Mouse (Mus musculus) embryonic fibroblast, embryonic 13.5 days (primary cell): ENCODE measurements around the gene Psip1. TPM values are rescaled to one million over a fixed set of nuclear protein-coding genes. Genes with fewer than 3 reads are reported as not detected.
"Not testable (repeated sequence)": the region's sequence is repeated elsewhere in the genome, so short reads cannot be mapped to it uniquely, and the experiment has no call there.

Experiments
- H3K27ac ChIP-seq: 2 replicates; pipeline ENCODE4 v1.5.1; 2012; ENCODE audit warnings: low read length, control low read depth, inconsistent platforms; ENCODE audit not compliant: insufficient read depth
- H3K4me1 ChIP-seq: 2 replicates; pipeline ENCODE4 v1.6.1; 2011; ENCODE audit warnings: low read length; ENCODE audit not compliant: control insufficient read depth, insufficient read depth
- H3K4me3 ChIP-seq: 2 replicates; pipeline ENCODE4 v1.5.1; 2011; ENCODE audit warnings: mild to moderate bottlenecking, control low read depth, low read length; ENCODE audit not compliant: insufficient read depth
- CTCF ChIP-seq: IDR thresholded peaks from 2 replicates; pipeline ENCODE4 v1.5.1; 2011; ENCODE audit warnings: mild to moderate bottlenecking, control low read depth, low read length, moderate library complexity, borderline replicate concordance; ENCODE audit not compliant: insufficient read depth
- POLR2A ChIP-seq: IDR thresholded peaks from 2 replicates; pipeline ENCODE4 v1.6.1; 2011; ENCODE audit warnings: low read depth, mild to moderate bottlenecking, control low read depth, low read length, moderate library complexity
- polyA plus RNA-seq: library from polyadenylated mRNA; stranded (reverse); fragments of >200 nt; gene quantifications from 2 replicates; pipeline ENCODE4 v1.2.4, GENCODE M21; 2011; ENCODE audit warnings: low read depth; ENCODE audit not compliant: missing spikeins, insufficient read length

Psip1 gene
- polyA plus RNA-seq, 1 experiment: 180 TPM

GRCm38 (mm10) chr4:83511083-83511482 lies 24.8 kb upstream of the Psip1 start:
- no peak overlapping the region for H3K27ac ChIP-seq
- H3K4me1 ChIP-seq: no peaks in the 10 kb centered on the region
- H3K4me3 ChIP-seq: no peak overlapping the region
- TF ChIP-seq POLR2A: no peak
- TF ChIP-seq CTCF: no peak

DNA sequence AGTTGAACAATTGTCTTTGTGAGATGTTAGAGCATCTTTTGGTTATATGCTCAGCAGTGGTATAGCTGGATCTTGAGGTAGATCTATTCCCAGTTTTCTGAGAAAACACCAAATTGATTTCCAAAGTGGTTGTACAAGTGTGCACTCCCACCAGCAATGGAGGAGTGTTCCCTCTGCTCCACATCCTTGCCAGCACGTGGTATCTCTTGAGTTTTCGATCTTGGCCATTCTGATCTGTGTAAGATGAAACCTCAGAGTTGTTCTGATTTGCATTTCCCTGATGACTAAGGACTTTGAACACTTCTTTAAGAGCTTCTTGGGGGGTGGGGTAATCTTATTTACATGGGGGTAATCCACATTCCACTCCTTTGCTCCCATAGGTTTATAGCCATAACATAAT lies 23.3 kb upstream of the Psip1 start:
- Histone ChIP-seq H3K27ac (no peak overlapping the region), H3K4me1 (no peaks in the 10 kb centered on the region), H3K4me3 (no peak overlapping the region)
- TF ChIP-seq POLR2A: no peak
- no peak for TF ChIP-seq CTCF

DNA sequence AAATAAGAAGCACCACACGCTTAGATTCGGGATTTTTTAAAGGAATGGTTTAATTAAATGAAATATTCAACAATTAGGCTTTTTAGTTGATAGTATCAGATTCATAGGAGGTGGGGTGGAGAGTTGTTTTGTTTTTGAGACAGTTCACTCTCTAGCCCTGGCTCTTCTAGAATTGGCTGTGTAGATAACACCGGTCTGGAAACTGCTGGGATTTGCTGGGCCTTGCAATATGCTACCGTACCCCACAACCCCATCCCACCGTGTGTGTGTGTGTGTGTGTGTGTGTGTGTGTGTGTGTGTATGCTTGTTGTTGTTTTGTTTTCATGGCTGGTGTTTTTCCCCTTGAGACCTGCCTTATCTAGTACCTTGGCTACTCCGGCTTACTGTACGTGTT lies 14.8 kb upstream of the Psip1 start:
- H3K4me3 ChIP-seq: no peak overlapping the region
- TF ChIP-seq POLR2A (no peak), CTCF (no peak)
- no peaks in the 10 kb centered on the region for H3K4me1 ChIP-seq
- H3K27ac ChIP-seq: no peak overlapping the region

DNA sequence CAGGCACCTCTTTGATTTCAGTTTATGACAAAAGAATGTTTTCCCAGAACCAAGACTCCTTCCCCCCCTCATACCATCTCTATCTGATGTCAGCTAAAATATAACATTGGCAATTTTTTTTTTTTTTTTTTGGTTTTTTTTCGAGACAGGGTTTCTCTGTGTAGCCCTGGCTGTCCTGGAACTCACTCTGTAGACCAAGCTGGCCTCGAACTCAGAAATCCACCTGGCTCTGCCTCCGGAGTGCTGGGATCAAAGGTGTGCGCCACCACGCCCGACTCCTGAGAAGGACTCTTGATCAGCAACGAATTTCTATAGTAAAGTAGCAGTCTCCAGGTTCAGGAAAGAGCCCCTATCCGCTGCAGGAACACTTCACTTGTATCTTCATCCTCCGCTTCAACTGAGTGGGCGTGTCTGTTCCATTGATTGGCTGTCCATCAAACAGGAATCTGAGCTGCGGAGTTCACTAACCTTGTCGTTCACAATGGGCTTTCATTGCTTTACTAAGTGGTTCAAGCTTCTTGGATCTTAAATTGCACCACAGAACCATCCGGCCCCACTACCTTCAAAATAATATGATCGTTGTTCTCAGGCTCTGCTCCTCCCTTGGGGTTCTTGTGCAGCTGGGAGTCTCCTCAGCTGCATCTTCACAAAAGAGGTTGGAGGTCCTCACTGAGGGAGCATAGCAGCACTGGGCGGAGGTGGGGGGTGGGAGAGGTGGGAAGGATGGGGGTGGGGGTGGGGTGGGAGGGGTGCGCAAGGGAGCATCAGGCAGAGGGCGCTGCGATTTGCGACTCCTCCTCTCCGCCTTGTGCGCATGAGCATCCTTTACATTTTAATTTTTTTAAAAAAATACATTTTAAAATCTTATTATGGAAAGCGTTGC lies 14.1 kb upstream of the Psip1 start:
- Histone ChIP-seq H3K4me1 (no peaks in the 10 kb centered on the region), H3K4me3 (no peak overlapping the region), H3K27ac (no peak overlapping the region)
- TF ChIP-seq POLR2A (no peak), CTCF (peak; percentile 17; the same call in 1 of the 2 replicates)

DNA sequence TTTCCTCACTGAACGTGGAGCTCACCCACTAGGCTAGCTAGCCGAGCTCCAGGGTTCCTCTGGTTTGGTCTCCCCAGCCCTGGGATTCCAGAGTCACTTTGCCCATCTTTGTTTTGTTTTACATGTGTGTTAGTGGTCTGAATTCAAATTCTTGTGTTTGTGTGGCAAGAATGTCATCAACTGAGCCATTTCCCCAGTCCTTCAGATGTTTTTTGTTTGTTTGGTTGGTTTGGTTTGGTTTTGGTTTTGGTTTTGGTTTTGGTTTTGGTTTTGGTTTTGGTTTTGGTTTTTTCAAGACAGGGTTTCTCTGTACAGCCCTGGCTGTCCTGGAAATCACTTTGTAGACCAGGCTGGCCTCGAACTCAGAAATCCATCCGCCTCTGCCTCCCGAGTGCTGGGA lies 10.8 kb upstream of the Psip1 start:
- H3K4me1 ChIP-seq, H3K4me3 ChIP-seq, H3K27ac ChIP-seq: not testable (repeated sequence)

GRCm38 (mm10) chr4:83493112-83493511 lies 6.9 kb upstream of the Psip1 start:
- no peak overlapping the region for H3K27ac ChIP-seq
- TF ChIP-seq CTCF (no peak), POLR2A (no peak)
- no peaks in the 10 kb centered on the region for H3K4me1 ChIP-seq

GRCm38 (mm10) chr4:83489121-83489520 lies 2.9 kb upstream of the Psip1 start:
- TF ChIP-seq POLR2A (no peak), CTCF (no peak)
- H3K4me1 ChIP-seq: no peaks in the 10 kb centered on the region; the same call in 1 of the 2 replicates
- H3K27ac ChIP-seq: no peak overlapping the region
- no peak overlapping the region for H3K4me3 ChIP-seq

More at GRCm38 (mm10) chr4:83493112-83493511, 6.9 kb upstream of the Psip1 start:
- no peak overlapping the region for H3K4me3 ChIP-seq

- Histone ChIP-seq H3K27ac (0 out of 2 replicates have a peak overlapping the region, but pooled peaks have one; percentile 85), H3K4me3 (peak overlapping the region; percentile 62), H3K4me1 (peaks cover 2% of the 10 kb centered on the region; the same call in 1 of the 2 replicates)
- no peak; the same call in 1 of the 2 replicates for TF ChIP-seq POLR2A
- TF ChIP-seq CTCF: peak; percentile 58; the same call in 1 of the 2 replicates
Measured at GRCm38 (mm10) chr4:83485735-83486116, 533 bp downstream of the Psip1 start.

GRCm38 (mm10) chr4:83485250-83485649 lies 1.0 kb downstream of the Psip1 start:
- peak overlapping the region; percentile 62 for H3K4me3 ChIP-seq
- no peak for TF ChIP-seq POLR2A
- TF ChIP-seq CTCF: no peak
- 0 out of 2 replicates have a peak overlapping the region, but pooled peaks have one; percentile 11 for H3K27ac ChIP-seq
- peaks cover 2% of the 10 kb centered on the region; the same call in 1 of the 2 replicates for H3K4me1 ChIP-seq

GRCm38 (mm10) chr4:83468208-83468607 lies 18.1 kb downstream of the Psip1 start:
- Histone ChIP-seq H3K4me3 (no peak overlapping the region), H3K4me1 (no peaks in the 10 kb centered on the region), H3K27ac (no peak overlapping the region)
- TF ChIP-seq POLR2A: no peak
- no peak for TF ChIP-seq CTCF
